Mouse (Mus musculus): ENCODE measurements around the gene Acvr2b.

The Acvr2b gene

GRCm38 (mm10) chr9:119473608-119474164 lies 71.8 kb downstream of the Acvr2b start:
- no peak for DNase-seq (ENCODE audit: low read depth, low spot score)

DNA sequence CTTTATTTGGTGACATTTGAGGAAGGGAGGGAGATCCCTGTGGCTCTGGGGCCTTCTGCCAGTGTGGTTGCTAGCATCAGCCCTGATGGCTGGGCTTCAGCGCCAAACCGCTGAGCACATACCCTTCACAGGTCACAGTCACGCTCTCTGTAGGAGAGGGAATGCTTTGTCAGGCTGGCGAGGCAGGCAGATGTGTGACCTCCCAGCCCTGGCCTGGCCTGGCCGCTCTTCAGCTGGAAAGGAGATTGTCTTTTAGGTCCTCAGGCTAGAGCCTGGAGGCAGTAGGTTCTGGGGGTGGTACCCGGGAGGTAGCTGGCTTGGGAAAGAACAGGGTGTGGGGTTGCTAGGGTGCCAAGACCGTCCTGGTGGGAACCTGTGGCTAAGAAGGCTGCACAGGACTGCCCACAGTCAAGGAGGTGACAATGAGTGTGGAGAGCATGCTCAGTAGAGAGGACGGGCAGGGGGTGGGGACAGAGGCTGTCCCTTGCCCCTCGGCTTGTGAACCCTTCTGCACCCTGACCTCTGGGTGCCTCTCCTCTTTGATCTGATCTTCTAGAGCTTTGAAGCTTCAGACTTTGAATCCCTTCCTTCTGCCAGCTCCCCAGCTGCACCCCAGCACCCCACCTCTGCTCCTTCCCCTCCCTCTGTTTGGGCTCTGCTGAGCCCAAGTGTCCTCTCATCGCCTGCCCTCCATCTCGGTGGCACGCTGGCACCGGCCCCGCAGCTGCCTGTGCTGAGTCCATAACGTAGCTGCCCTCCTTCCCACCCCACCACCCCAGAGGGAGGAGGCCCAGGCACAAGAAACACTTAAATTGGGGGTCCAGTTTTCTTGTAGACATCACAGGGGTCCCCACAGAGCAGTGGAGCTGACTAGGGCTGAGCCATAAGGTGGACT lies 73.0 kb downstream of the Acvr2b start:
- no peak for DNase-seq (ENCODE audit: low read depth, low spot score)

DNA sequence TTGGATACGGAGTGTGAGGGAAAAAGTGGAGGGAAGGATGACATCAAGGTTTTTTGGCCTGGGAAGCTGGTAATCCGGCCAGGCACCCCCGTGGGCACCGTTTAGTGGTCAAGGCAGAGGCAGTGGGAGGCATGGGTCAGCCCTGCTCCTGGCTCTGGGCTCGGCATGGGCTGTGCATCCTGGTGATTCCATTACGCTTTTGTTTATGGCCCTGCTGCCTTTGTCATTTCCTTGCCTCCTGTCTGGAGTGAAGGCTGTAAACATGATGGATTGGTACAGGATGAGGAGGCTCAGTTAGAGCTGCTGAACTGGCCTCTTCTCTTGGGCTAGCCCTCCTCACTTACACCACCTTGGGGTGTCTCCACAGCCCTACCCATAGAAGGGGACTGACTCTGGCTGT lies 75.8 kb downstream of the Acvr2b start:
- DNase-seq (ENCODE audit: low read depth, low spot score): no peak

- no peak for DNase-seq (ENCODE audit: low read depth, low spot score)
These were observed 76.4 kb downstream of the Acvr2b start for GRCm38 (mm10) chr9:119478345-119478744.

DNA sequence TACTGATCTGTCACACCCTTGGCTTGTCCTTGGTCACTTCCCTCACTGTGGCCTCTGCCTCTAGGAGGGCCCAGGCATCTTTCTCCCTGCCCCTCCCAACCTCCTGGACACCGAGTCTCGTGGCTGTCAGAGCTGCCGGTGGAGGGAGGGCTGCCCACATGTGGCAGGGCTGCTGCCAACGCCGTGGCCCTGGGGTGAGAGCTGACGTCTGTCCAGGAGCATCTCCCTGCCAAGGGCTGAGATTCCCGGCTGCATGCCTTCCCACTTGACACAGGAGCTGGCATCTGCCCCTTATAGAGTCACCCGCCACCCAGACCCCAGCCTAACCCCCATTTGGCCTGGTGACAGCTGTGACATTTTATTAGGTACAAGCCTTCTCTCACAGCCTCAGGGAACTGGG lies 77.4 kb downstream of the Acvr2b start:
- DNase-seq (ENCODE audit: low read depth, low spot score): no peak

DNA sequence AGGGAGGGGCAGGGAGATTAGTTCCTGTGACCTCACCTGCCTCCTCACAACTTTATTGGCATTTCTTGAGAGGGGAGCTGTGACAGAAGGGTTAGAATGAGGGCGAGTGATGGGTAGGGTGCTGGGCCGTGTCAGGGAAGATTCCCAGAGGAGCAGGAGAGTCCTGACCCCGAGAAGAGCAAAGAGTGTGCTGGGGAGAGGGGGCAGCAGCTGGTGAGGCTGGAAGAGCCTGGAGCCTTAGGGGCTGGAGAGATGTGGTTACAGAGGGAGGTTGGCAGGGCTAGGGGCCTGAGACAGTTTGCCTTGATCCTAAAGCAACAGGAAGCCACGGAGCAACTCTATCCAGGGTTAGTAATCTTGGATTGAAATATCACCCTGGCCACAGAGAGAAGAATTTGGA lies 79.7 kb downstream of the Acvr2b start:
- DNase-seq (ENCODE audit: low read depth, low spot score): no peak

GRCm38 (mm10) chr9:119483554-119484353 lies 81.8 kb downstream of the Acvr2b start:
- no peak for DNase-seq (ENCODE audit: low read depth, low spot score)

DNA sequence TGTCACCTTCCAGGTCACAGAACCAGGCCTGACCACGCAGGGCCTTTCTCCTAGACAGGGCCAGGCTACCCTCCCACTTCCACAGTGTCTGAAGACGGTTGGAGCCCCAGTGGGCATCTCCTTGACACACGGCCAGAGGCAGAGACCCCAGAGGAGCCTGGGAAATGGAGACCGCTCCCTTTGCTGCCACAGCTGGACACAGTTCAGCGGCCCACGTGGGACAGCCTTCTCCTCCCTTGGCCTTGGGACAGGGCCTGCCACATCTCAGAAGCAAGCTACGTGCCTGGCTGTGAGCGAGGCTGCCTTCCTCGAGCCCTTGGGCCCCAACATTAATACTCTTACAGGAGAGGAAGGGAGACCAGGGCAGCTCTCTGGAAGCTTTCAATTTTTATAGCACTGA lies 82.5 kb downstream of the Acvr2b start:
- DNase-seq (ENCODE audit: low read depth, low spot score): no peak
